ENCODE assay signal across 14 mouse cellular contexts in the genomic region with DNA sequence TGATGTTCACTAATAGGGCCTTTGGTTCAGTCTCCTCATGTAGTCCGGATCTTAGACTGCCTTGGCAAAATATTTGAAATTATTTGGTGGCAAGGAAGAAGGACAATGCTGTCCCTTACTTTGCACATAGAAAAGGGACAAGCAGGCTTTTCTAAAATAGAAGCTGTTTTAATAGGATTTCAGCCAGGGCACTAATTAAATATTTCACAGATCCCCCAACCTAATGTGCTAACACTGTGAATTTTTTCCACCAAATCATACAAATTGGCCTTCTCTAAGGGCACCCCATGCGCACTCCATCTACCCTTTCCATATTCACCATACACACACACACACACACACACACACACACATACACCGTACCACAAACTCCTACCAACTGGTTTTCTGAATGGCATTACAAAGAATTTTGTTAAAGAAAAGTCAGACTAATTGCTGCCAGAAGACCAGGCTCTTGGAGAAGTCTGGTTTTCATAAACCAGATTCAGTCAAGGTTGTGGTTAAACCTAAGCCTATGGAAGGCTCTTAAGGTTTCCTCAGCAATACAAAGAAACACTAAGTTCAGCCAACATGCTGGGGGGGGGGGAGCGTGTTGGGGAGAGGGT. TPM values are rescaled to one million over a fixed set of nuclear protein-coding genes. Genes with fewer than 3 reads are reported as not detected.
"Had no signal": no experiment of that assay in that cellular context is flagged by ENCODE, and none has a peak within 500 bp of the region (broad histone marks: within the 10 kb centered on the region; RNA-seq: fewer than 3 reads in every experiment).

No protein-coding gene starts in this region.

- DNase-seq: kidney, adult 9 months; lung, adult 2 months; lung, postnatal 36 days; right cerebral cortex, postnatal 14 days; thymus, adult 2 months; thymus, postnatal 25 days had no signal

- H3K9ac ChIP-seq: liver, embryonic 15.5 days; stomach, embryonic 15.5 days had no signal

- ATAC-seq: intestine, postnatal 0 days; lung, postnatal 0 days had no signal

- H3K9me3 ChIP-seq: liver, embryonic 15.5 days; stomach, embryonic 15.5 days had no signal

- H3K4me3 ChIP-seq: layer of hippocampus, adult 2 months; left cerebral cortex, adult 2 months; liver, embryonic 15.5 days; stomach, embryonic 15.5 days had no signal

- H3K4me2 ChIP-seq: liver, embryonic 11.5 days; liver, embryonic 15.5 days had no signal

- H3K36me3 ChIP-seq: liver, embryonic 15.5 days; stomach, embryonic 15.5 days had no signal

- H3K27ac ChIP-seq: kidney, postnatal 0 days; layer of hippocampus, adult 2 months; left cerebral cortex, adult 2 months; liver, embryonic 15.5 days; stomach, embryonic 15.5 days had no signal

- H3K4me1 ChIP-seq: liver, embryonic 15.5 days had no signal

RNA-seq across cellular contexts. Expression of a gene that starts 32.3 kb away (rescaled TPM):
- polyA plus RNA-seq: liver, embryonic 15.5 days had no signal
